Mouse (Mus musculus) brain, embryonic 14.5 days (tissue): ENCODE data around the gene Ccl1.

ENCODE experiments used
- CTCF ChIP-seq: fragments of 200-500 bp; IDR thresholded peaks from 2 replicates; pipeline ENCODE4 v1.5.1; 2012; ENCODE audit warnings: inconsistent platforms, mild to moderate bottlenecking, moderate library complexity, borderline replicate concordance; ENCODE audit not compliant: insufficient read depth, insufficient read length; ENCODE audit errors: extremely low read depth
- POLR2A ChIP-seq: fragments of 200-500 bp; IDR thresholded peaks from 2 replicates; pipeline ENCODE4 v1.6.1; 2012; ENCODE audit warnings: mild to moderate bottlenecking, inconsistent platforms, borderline replicate concordance; ENCODE audit not compliant: poor library complexity, insufficient read depth, insufficient read length, severe bottlenecking; ENCODE audit errors: extremely low read depth

DNA sequence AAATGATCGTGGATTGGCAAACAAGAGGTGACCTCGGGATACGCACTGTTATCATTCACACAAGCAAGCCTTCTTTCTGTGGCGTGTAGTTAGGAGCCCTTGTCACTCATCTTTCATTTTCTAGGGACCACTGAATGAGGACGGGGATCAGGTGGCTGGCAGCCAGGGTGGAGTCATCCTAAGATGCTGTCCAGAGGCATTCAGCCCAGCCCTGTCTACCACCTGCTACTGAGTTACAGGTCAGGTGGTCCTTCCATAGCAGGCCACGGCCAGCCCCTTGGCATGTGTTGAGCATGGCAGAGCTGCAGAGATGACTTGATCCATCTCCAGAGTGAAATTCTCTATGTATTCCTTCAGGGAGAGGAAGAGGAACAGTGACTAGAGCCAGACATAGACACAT is 123.1 kb downstream of the Ccl1 start:
- TF ChIP-seq CTCF, result no peak
- no peak for TF ChIP-seq POLR2A
